Mouse (Mus musculus) kidney, embryonic 15.5 days (tissue): ENCODE measurements around the gene Plpp6. TPM values are rescaled to one million over a fixed set of nuclear protein-coding genes. Genes with fewer than 3 reads are reported as not detected.

ENCODE experiments used
- ATAC-seq: fragments of 200-750 bp; cut with Nextera tagmentation; replicated peaks from 2 replicates; pipeline ENCODE4 v1.8.0; 2017; ENCODE audit warnings: moderate TSS enrichment; ENCODE audit not compliant: low FRiP score
- H3K27ac ChIP-seq: fragments of 300-500 bp; sonication (generic); 2 replicates; pipeline ENCODE4 v1.5.1; 2015; ENCODE audit warnings: mild to moderate bottlenecking, inconsistent platforms
- H3K27me3 ChIP-seq: fragments of 300-500 bp; sonication (generic); 2 replicates; pipeline ENCODE4 v1.6.1; 2015; ENCODE audit warnings: inconsistent platforms
- H3K36me3 ChIP-seq: fragments of 300-500 bp; sonication (generic); 2 replicates; pipeline ENCODE4 v1.6.1; 2015; ENCODE audit warnings: inconsistent platforms
- H3K4me1 ChIP-seq: fragments of 300-500 bp; sonication (generic); 2 replicates; pipeline ENCODE4 v1.6.1; 2015; ENCODE audit warnings: inconsistent platforms
- H3K4me2 ChIP-seq: fragments of 300-500 bp; sonication (generic); 2 replicates; pipeline ENCODE4 v1.6.1; 2015; ENCODE audit warnings: moderate library complexity, mild to moderate bottlenecking, inconsistent platforms
- H3K4me3 ChIP-seq: fragments of 300-500 bp; sonication (generic); replicated peaks from 2 replicates; pipeline ENCODE4 v1.5.1; 2015; ENCODE audit warnings: mild to moderate bottlenecking, inconsistent platforms
- H3K9ac ChIP-seq: fragments of 300-500 bp; sonication (generic); 2 replicates; pipeline ENCODE4 v1.6.1; 2015; ENCODE audit warnings: mild to moderate bottlenecking, inconsistent platforms
- H3K9me3 ChIP-seq: fragments of 300-500 bp; sonication (generic); replicated peaks from 2 replicates; pipeline ENCODE4 v1.6.1; 2016; ENCODE audit warnings: inconsistent platforms
- WGBS: fragments of 180-500 bp; shearing (Covaris S2); methylation state at CpG from one replicate; pipeline ENCODE4 v1.1.7; 2015; ENCODE audit warnings: mixed read lengths; 5-methylcytosine and 5-hydroxymethylcytosine counted together
- polyA plus RNA-seq: library from polyadenylated mRNA; unstranded; fragments of >200 nt; fragmentation: Nextera tagmentation; extraction: Ambion mirVana; gene quantifications from 2 replicates; pipeline ENCODE4 v1.2.1, GENCODE M21; 2015

Gene Plpp6
- polyA plus RNA-seq, 1 experiment from 2014 or later = 9.9 TPM

DNA sequence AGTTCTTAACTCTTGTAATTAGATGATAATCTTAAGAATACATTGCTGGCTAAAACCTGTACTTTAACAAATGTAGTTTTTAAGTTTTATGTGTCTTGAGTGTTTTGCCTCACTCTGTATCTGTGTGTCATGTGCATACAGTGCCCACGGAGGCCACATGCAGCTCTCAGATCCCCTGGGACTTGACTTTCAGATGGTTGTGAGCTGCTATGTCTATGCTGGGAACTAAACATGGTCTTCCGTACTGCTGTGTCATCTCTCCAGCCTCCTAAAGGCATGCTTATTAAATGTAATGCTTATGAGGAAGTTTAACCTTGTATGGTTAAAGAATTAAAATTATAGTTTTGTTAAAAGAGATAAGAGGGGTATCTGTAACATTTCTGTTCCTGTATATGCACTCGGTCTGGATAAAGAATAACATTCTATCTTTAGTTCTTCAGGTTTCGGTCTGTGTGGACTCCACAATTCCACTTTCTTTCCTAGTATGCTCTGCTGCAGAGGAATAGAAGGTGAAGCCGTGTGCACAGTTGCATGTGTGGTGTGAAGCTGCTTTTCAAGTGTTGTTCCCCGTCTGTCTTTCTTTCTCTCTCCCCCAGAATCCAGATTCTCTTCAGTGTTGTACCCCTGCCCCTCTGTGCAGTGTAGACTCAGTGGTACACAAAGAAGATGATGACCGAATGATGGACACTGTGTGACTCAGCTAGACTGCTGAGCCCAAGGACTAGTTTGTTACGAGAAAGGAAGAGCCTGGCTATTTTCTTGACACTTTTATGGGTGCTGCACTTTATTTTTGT is 51.9 kb downstream of the Plpp6 start:
- no peak for ATAC-seq
- H3K4me1 ChIP-seq = no peaks in the 10 kb centered on the region
- no peak overlapping the region for H3K4me2 ChIP-seq
- no peak overlapping the region for H3K4me3 ChIP-seq
- no peak overlapping the region for H3K9ac ChIP-seq
- no peaks in the 10 kb centered on the region for H3K9me3 ChIP-seq
- peaks cover 62% of the 10 kb centered on the region for H3K36me3 ChIP-seq
- peak overlapping the region; percentile 70 for H3K27ac ChIP-seq
- H3K27me3 ChIP-seq = no peaks in the 10 kb centered on the region
- WGBS = 64% methylated on average over 8 of the region's 8 CpGs

DNA sequence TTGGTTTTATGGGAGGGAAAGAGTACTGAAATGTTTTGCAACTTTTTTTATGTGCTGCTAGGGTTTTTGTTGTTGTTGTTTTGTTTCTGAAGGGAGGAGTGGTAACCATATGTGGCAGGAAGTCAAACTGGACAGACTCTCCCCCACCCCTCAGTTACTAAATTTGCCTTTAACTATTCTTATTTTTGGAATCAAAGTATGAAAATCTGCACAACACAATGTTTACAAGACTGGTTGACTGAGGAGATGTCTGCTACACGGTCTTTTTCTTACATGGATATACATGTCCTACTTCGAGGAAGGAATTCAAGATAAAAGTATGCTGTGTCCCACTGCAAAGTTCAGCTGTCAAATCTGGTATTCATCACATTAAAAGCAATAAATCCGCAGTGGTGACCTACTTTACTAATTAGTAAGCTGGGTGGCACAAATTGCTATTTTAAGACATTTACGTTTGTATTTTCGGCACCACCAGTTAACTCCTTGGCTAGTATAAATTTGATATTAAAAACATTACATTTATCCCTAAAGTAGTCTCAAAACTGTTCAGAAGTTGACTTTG is 52.5 kb downstream of the Plpp6 start:
- WGBS = 53% methylated on average over 5 of the region's 5 CpGs
- ATAC-seq = no peak
- no peak overlapping the region for H3K9ac ChIP-seq
- H3K27me3 ChIP-seq = no peaks in the 10 kb centered on the region
- H3K4me3 ChIP-seq = no peak overlapping the region
- no peak overlapping the region for H3K4me2 ChIP-seq
- peak overlapping the region; percentile 70; the same call in 1 of the 2 replicates for H3K27ac ChIP-seq
- H3K9me3 ChIP-seq = no peaks in the 10 kb centered on the region
- peaks cover 62% of the 10 kb centered on the region for H3K36me3 ChIP-seq
- no peaks in the 10 kb centered on the region for H3K4me1 ChIP-seq

Other genes starting within 250 kb of the Plpp6 start
- gene Slc1a1, start 128.9 kb upstream of the Plpp6 start, polyA plus RNA-seq = 3.9 and 4.3 TPM in 2 replicates
- gene 4430402I18Rik, start 3.8 kb downstream of the Plpp6 start, polyA plus RNA-seq = 4.9 and 5.1 TPM in 2 replicates
- 35.0 and 36.5 TPM in 2 replicates for gene Cdc37l1, start 26.4 kb downstream of the Plpp6 start, polyA plus RNA-seq
- gene Ak3, start 84.0 kb downstream of the Plpp6 start, polyA plus RNA-seq = 89.0 and 89.6 TPM in 2 replicates
- gene Rcl1, start 137.4 kb downstream of the Plpp6 start, polyA plus RNA-seq = 63.1 and 63.8 TPM in 2 replicates